Mouse (Mus musculus): ENCODE results near the gene Irf4. TPM values are rescaled to one million over a fixed set of nuclear protein-coding genes. Genes with fewer than 3 reads are reported as not detected.

The Irf4 gene
- polyA plus RNA-seq, 1 experiment: 0.26 TPM

- no peaks in the 10 kb centered on the region for H3K4me1 ChIP-seq (ENCODE audit: control insufficient read depth, insufficient read depth, low read length)
- no peaks in the 10 kb centered on the region for H3K27me3 ChIP-seq (ENCODE audit: control insufficient read depth, insufficient read depth, low read length)
- H3K4me3 ChIP-seq (ENCODE audit: control insufficient read depth, low read depth, low read length): no peak overlapping the region
- TF ChIP-seq POLR2A (IDR thresholded peaks at IDR 0.05; ENCODE audit: control insufficient read depth, low read depth, low read length) (no peak), CTCF (IDR thresholded peaks at IDR 0.05; ENCODE audit: control insufficient read depth, insufficient read depth, insufficient replicate concordance, low read depth, low read length) (no peak)
- H3K36me3 ChIP-seq (ENCODE audit: control insufficient read depth, insufficient read depth, low read length): no peaks in the 10 kb centered on the region
- H3K27ac ChIP-seq (ENCODE audit: control insufficient read depth, insufficient read depth, low read depth, low read length): no peak overlapping the region
Measured at GRCm38 (mm10) chr13:30726879-30727278, 22.1 kb upstream of the Irf4 start.

- Histone ChIP-seq H3K4me1 (ENCODE audit: control insufficient read depth, insufficient read depth, low read length) (no peaks in the 10 kb centered on the region), H3K36me3 (ENCODE audit: control insufficient read depth, insufficient read depth, low read length) (no peaks in the 10 kb centered on the region), H3K27me3 (ENCODE audit: control insufficient read depth, insufficient read depth, low read length) (no peaks in the 10 kb centered on the region), H3K27ac (ENCODE audit: control insufficient read depth, insufficient read depth, low read depth, low read length) (no peak overlapping the region), H3K4me3 (ENCODE audit: control insufficient read depth, low read depth, low read length) (no peak overlapping the region)
- TF ChIP-seq POLR2A (IDR thresholded peaks at IDR 0.05; ENCODE audit: control insufficient read depth, low read depth, low read length): no peak
- no peak for TF ChIP-seq CTCF (IDR thresholded peaks at IDR 0.05; ENCODE audit: control insufficient read depth, insufficient read depth, insufficient replicate concordance, low read depth, low read length)
Measured at GRCm38 (mm10) chr13:30728155-30728554, 20.9 kb upstream of the Irf4 start.

- no peak overlapping the region for H3K27ac ChIP-seq (ENCODE audit: control insufficient read depth, insufficient read depth, low read depth, low read length)
- no peak for TF ChIP-seq POLR2A (IDR thresholded peaks at IDR 0.05; ENCODE audit: control insufficient read depth, low read depth, low read length)
- no peak for TF ChIP-seq CTCF (IDR thresholded peaks at IDR 0.05; ENCODE audit: control insufficient read depth, insufficient read depth, insufficient replicate concordance, low read depth, low read length)
- no peak overlapping the region for H3K4me3 ChIP-seq (ENCODE audit: control insufficient read depth, low read depth, low read length)
- H3K36me3 ChIP-seq (ENCODE audit: control insufficient read depth, insufficient read depth, low read length): no peaks in the 10 kb centered on the region
- H3K27me3 ChIP-seq (ENCODE audit: control insufficient read depth, insufficient read depth, low read length): no peaks in the 10 kb centered on the region
- no peaks in the 10 kb centered on the region for H3K4me1 ChIP-seq (ENCODE audit: control insufficient read depth, insufficient read depth, low read length)
Measured at GRCm38 (mm10) chr13:30729245-30729644, 19.8 kb upstream of the Irf4 start.

- H3K36me3 ChIP-seq (ENCODE audit: control insufficient read depth, insufficient read depth, low read length): no peaks in the 10 kb centered on the region
- H3K4me3 ChIP-seq (ENCODE audit: control insufficient read depth, low read depth, low read length): no peak overlapping the region
- no peak for TF ChIP-seq CTCF (IDR thresholded peaks at IDR 0.05; ENCODE audit: control insufficient read depth, insufficient read depth, insufficient replicate concordance, low read depth, low read length)
- TF ChIP-seq POLR2A (IDR thresholded peaks at IDR 0.05; ENCODE audit: control insufficient read depth, low read depth, low read length): no peak
- no peak overlapping the region for H3K27ac ChIP-seq (ENCODE audit: control insufficient read depth, insufficient read depth, low read depth, low read length)
- no peaks in the 10 kb centered on the region for H3K27me3 ChIP-seq (ENCODE audit: control insufficient read depth, insufficient read depth, low read length)
- no peaks in the 10 kb centered on the region for H3K4me1 ChIP-seq (ENCODE audit: control insufficient read depth, insufficient read depth, low read length)
Measured at GRCm38 (mm10) chr13:30730104-30730793, 18.8 kb upstream of the Irf4 start.

- Histone ChIP-seq H3K4me1 (ENCODE audit: control insufficient read depth, insufficient read depth, low read length) (no peaks in the 10 kb centered on the region), H3K27me3 (ENCODE audit: control insufficient read depth, insufficient read depth, low read length) (no peaks in the 10 kb centered on the region), H3K36me3 (ENCODE audit: control insufficient read depth, insufficient read depth, low read length) (no peaks in the 10 kb centered on the region), H3K4me3 (ENCODE audit: control insufficient read depth, low read depth, low read length) (no peak overlapping the region), H3K27ac (ENCODE audit: control insufficient read depth, insufficient read depth, low read depth, low read length) (no peak overlapping the region)
- TF ChIP-seq POLR2A (IDR thresholded peaks at IDR 0.05; ENCODE audit: control insufficient read depth, low read depth, low read length): no peak
- TF ChIP-seq CTCF (IDR thresholded peaks at IDR 0.05; ENCODE audit: control insufficient read depth, insufficient read depth, insufficient replicate concordance, low read depth, low read length): no peak
Measured at GRCm38 (mm10) chr13:30732709-30733445, 16.1 kb upstream of the Irf4 start.

GRCm38 (mm10) chr13:30736721-30737120 is 12.3 kb upstream of the Irf4 start:
- no peak overlapping the region for H3K4me3 ChIP-seq (ENCODE audit: control insufficient read depth, low read depth, low read length)
- TF ChIP-seq CTCF (IDR thresholded peaks at IDR 0.05; ENCODE audit: control insufficient read depth, insufficient read depth, insufficient replicate concordance, low read depth, low read length) (no peak), POLR2A (IDR thresholded peaks at IDR 0.05; ENCODE audit: control insufficient read depth, low read depth, low read length) (no peak)
- no peaks in the 10 kb centered on the region for H3K36me3 ChIP-seq (ENCODE audit: control insufficient read depth, insufficient read depth, low read length)
- H3K27me3 ChIP-seq (ENCODE audit: control insufficient read depth, insufficient read depth, low read length): no peaks in the 10 kb centered on the region
- no peak overlapping the region for H3K27ac ChIP-seq (ENCODE audit: control insufficient read depth, insufficient read depth, low read depth, low read length)
- H3K4me1 ChIP-seq (ENCODE audit: control insufficient read depth, insufficient read depth, low read length): no peaks in the 10 kb centered on the region

- Histone ChIP-seq H3K4me3 (ENCODE audit: control insufficient read depth, low read depth, low read length) (no peak overlapping the region), H3K27ac (ENCODE audit: control insufficient read depth, insufficient read depth, low read depth, low read length) (no peak overlapping the region), H3K4me1 (ENCODE audit: control insufficient read depth, insufficient read depth, low read length) (no peaks in the 10 kb centered on the region), H3K36me3 (ENCODE audit: control insufficient read depth, insufficient read depth, low read length) (no peaks in the 10 kb centered on the region), H3K27me3 (ENCODE audit: control insufficient read depth, insufficient read depth, low read length) (no peaks in the 10 kb centered on the region)
- no peak for TF ChIP-seq CTCF (IDR thresholded peaks at IDR 0.05; ENCODE audit: control insufficient read depth, insufficient read depth, insufficient replicate concordance, low read depth, low read length)
- no peak for TF ChIP-seq POLR2A (IDR thresholded peaks at IDR 0.05; ENCODE audit: control insufficient read depth, low read depth, low read length)
Measured at GRCm38 (mm10) chr13:30737257-30737656, 11.8 kb upstream of the Irf4 start.
